Mouse (Mus musculus) E14TG2a.4 (cell line): ENCODE results near the gene Fryl.

Experiments used
- CTCF ChIP-seq: conservative IDR thresholded peaks from 2 replicates; pipeline ENCODE4 v1.5.1; 2014; ENCODE audit warnings: low read length
- NANOG ChIP-seq: IDR thresholded peaks from 2 replicates; pipeline ENCODE4 v1.6.1; 2014; ENCODE audit warnings: borderline replicate concordance, low read length, mixed read lengths
- POU5F1 ChIP-seq: IDR thresholded peaks from 2 replicates; pipeline ENCODE4 v1.6.1; 2014; ENCODE audit warnings: low read length, borderline replicate concordance

DNA sequence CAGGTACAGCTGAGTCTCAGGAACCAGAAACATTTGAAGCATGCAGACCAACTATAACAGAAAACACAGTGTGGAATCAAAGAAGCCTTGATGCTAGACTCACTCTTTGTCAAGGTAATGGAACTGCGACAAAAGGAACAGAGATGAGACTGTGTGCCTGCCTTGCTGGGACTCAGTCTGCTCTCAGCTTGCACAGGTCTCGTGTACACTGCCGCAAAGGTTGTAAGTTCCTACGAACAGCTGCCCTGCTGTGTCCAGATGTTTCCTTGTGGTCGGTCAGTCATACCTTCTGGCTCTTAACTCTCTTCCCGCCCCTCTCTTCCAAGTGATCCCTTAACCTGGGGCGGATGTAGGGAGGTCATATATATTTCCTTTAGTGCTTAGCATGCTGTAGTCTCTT, 67.8 kb downstream of the Fryl start:
- TF ChIP-seq CTCF (no peak), NANOG (no peak), POU5F1 (no peak)
